Mouse (Mus musculus) stomach, postnatal 0 days (tissue): ENCODE measurements around the gene Adcy9.

Experiments used
- CTCF ChIP-seq: IDR thresholded peaks from 2 replicates; pipeline ENCODE4 v1.5.1; 2016; ENCODE audit warnings: antibody characterized with exemption, low read depth, mild to moderate bottlenecking, moderate library complexity
- EP300 ChIP-seq: optimal IDR thresholded peaks from 2 replicates; pipeline ENCODE3; 2016; ENCODE audit warnings: antibody characterized with exemption

DNA sequence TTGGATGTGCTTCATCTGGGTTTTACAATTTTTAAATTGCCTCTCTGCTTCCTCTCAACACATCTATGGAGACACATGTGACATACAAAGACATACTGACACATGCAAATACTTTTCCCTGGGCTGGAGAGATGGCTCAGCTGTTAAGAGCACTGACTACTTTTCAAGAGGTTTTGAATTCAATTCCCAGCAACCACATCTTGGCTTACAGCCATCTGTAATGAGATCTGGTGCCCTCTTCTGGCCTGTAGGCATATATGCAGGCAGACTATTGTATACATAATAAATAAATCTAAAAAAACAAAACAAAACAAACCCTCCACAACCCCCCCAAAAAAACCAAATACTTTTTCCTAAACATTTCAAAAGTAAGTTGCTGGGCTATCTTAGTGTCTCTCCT is 130.8 kb downstream of the Adcy9 start:
- peak; percentile 73 for TF ChIP-seq CTCF
- no peak for TF ChIP-seq EP300
